Mouse (Mus musculus): Measurements from ENCODE around the gene Ccl26.
A peak's percentile ranks its signal among the peaks of the same experiment; 100 is the strongest.

DNA sequence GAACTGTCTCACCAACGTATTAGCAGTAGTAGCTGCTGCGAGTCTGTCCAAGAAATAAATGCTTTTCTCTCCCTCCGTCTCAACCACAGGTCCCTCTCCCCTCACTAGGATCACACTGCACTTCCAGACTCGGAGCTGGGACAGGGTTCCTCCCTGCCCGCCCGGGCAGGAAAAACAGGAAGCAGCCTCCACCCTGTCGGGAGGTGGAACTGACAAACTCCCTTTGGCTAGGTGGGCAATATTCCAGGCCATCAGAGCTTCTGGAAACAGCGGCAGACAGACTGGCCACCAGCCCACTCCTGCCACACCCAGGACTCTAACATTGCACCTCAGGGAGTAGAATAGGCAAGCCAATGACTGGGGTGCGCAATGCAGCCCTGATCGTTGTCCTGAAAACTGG is 29.9 kb downstream of the Ccl26 start:
- TF ChIP-seq CTCF (IDR thresholded peaks at IDR 0.05; ENCODE audit: insufficient read depth, low read length) (no peak), POLR2A (IDR thresholded peaks at IDR 0.05; ENCODE audit: borderline replicate concordance, extremely low read depth, low read depth, low read length) (peak; percentile 72; the same call in 1 of the 2 replicates)
